Mouse (Mus musculus): ENCODE results near the gene Fam118a.
"Not testable (repeated sequence)": the region's sequence is repeated elsewhere in the genome, so short reads cannot be mapped to it uniquely, and the experiment has no call there.

DNA sequence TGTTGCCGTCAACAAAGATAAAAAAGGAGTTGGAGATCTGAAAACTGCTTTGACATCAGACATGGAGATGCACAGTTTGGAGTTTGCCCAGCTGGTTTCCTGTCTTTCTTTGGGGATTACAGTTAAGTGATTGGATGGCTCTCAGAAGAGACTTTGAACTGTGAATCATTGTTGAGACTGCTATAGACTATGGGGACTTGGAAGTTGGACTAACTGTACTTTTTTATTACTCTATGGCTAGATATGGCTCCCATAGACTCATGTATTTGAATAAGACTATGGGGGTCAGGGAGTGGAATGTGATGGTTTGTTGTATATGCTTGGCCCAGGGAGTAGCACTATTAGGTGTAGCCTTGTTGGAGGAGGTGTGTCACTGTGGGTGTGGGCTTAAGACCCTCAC is 1.9 kb downstream of the Fam118a start:
- not testable (repeated sequence) for TF ChIP-seq CTCF (IDR thresholded peaks at IDR 0.05; ENCODE audit: control insufficient read depth, insufficient read depth, insufficient read length); USF1 (IDR thresholded peaks at IDR 0.05; ENCODE audit: low read depth); MYOG (IDR thresholded peaks at IDR 0.05; ENCODE audit: control insufficient read depth, extremely low read depth, insufficient read length)
